Mouse (Mus musculus): ENCODE measurements at regions not wholly inside any gene's neighbourhood (a gene's known extent, or its start where the extent isn't known, plus 50 kb on each side); places are given as distances from the start of the nearest gene placed in this dataset.
A peak's percentile ranks its signal among the peaks of the same experiment; 100 is the strongest.
"Not testable (repeated sequence)": the region's sequence is repeated elsewhere in the genome, so short reads cannot be mapped to it uniquely, and the experiment has no call there.

GRCm38 (mm10) chr2:3864872-3865271 is 152.6 kb upstream of the Frmd4a start:
- DNase-seq = no peak

DNA sequence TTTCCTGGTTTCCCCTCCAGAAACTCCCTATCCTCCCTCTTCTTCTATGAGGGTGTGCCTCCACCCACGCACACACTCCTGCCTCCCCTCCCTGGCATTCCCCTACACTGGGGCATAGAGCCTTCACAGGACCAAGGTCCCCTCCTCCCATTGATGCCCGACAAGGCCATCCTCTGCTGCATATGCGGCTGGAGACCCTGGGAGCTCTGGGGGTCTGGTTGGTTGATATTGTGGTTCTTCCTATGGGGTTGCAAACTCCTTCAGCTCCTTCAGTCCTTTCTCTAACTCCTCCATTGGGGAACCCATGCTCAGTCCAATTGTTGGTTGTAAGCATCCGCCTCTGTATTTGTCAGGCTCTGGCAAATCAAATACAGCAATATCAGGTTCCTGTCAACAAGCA is 150.8 kb upstream of the Frmd4a start:
- DNase-seq = not testable (repeated sequence)

DNA sequence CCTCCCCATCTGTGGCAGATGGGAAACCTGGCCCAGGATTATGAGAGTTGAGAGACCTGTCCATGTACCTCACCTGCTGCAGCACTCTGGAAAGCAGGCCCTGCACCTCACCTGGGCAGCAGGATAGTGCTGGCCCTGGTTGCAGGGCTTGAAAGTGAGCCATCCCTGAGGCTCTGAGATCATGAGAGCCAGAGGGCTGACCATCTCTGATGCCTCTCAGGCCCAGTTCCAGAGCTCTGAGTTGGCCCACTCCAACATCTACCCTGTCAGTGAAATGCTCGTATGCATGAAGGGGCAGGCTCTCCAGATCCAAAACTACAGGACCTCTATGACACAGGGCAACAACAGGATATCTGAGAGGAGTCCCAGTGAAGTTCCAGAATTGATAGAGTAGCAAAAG is 147.8 kb upstream of the Frmd4a start:
- DNase-seq = no peak

DNA sequence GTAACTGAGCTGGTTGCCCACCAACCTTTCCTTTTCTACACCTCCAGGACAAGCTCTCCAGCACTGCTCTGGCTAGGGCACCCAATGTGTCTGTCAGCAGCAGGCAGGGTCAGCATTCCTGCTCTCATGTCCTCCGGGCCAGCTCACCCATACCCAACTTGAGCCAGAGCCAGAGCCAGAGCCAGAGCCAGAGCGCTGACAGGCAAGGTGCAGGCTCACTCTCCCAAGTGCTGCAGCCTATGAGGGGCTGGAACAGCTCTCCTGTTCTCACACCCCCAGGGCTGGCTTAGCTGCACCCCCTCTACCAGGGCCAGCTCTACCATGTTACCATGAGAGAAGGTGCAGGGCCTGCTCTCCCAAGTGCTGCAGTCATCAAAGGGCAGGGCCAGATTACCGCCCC is 145.8 kb upstream of the Frmd4a start:
- no peak for DNase-seq

- no peak for DNase-seq
Observed at GRCm38 (mm10) chr2:3887000-3887399, 130.5 kb upstream of the Frmd4a start.

DNA sequence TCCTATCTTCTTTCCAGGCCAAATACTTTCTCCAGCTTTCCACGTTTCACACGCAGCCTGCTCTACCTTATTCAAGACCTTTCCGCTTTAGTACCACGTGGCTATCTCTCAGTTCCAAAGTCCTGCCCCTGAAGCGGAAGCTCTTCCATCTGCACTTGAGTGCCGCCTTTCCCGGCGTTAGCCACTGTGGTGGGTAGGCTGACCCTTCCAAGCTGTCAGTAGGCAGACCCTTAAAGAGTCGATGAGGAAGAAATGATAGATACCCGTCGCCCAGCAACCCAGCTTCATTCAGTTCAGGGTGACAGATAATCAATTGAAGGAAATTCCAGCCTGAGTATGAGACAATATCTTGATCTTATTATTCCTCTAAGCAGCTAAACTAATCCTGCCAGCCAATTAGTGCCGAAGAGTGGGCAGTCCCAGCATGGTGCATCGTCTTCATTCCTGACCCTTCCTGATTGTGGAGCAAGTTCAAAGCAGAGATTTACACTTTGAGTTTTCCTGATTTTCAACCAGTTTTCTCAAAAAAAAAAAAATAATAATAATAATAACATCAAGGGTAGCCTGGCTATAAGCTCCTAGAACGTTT is 129.6 kb upstream of the Frmd4a start:
- no peak for DNase-seq

DNA sequence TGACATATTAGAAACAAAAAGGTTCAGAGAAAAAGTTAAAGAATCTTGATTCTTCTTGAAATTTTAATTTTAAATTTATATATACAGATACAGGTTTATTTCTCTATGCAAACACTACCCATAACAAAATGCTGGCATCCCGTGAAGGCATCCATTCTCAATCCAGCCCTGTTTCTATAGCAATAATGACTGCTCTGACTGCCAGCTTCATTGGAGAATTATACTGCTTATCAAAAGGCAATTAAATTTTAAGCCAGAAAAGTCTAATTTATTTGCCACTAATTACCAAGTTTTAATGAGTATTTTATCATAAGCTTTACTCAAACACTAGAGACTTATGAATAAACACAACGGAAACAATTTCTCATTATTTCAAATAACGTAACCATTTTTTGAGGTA is 128.1 kb upstream of the Frmd4a start:
- DNase-seq = no peak

GRCm38 (mm10) chr2:3890462-3890861 is 127.1 kb upstream of the Frmd4a start:
- DNase-seq = no peak

DNA sequence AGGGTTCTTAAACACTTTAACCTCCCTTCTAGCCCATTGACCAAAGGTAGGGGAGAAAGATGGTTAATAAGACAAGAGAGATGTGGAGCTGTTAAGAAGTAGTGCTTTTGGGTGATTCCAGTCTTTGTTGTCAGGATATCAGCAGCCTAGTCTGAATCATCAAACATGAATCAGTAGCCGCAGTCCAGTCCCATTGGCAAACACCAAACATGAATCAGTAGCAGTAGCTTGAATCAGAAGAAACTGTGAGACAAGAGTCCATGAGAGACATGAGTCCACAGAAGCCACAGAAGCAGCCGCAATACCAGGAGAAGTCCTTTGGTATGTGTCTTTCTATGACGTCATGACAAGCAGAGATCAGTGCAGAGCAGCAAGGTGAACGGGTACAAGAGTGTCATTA is 110.5 kb upstream of the Frmd4a start:
- no peak for DNase-seq

DNA sequence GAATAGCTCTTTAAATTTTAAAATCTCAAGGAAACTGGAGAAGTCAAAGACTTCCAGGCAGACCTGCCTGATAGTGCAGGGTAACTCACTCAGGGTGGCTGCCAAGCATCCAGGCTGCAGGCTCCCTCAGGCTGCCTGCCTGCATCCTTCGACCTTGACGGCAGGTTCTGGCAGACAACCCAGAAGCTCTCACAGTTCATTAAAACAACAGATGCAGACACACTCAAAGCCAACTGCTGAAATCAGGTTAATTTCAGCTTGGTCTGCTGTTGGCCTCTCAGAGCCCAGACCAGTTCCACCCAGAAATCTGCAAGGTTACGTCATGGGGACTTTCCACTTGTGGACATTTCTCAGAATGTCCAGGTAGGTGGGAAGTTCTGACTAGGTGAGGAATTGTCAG is 109.3 kb upstream of the Frmd4a start:
- DNase-seq = no peak

GRCm38 (mm10) chr2:3910086-3910891 is 107.2 kb upstream of the Frmd4a start:
- DNase-seq = peak; percentile 49 to 70

DNA sequence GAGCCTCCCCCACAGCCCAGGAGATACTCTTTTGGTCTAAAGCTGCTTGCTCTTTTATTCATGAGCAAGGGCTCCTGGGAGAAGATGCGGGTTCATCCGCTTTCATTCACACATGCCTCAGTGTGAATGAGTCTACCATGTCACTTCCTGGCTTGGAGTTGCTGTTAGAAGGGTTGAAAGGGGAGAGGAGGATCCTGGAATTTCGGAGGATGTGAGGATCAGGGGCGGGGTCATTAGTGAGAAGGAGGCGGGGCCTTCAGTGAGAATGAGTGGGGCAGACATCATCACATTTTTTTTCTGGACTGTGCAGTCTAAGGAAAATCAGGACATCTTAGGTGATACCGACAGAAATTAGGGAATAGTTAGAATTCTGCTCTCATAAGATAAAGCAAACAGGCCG is 102.4 kb upstream of the Frmd4a start:
- no peak for DNase-seq

DNA sequence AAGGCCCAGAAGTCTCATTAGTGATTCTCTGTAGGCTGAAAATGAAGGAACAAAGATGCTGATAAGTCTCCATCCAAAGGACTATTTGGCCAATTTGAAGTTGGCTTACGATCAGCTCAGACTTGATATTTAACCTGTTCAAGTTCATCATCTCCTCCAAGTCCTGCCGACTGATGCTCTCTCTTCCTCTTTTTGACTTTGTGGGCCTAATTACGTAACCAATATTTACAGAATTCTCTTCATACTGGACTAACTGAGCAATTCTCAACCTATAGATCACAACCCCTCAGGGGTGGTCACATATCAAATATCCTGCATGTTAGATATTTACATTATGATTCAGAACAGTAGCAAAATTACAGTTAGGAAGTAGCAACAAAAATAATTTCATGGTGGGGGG is 101.2 kb upstream of the Frmd4a start:
- DNase-seq = no peak

DNA sequence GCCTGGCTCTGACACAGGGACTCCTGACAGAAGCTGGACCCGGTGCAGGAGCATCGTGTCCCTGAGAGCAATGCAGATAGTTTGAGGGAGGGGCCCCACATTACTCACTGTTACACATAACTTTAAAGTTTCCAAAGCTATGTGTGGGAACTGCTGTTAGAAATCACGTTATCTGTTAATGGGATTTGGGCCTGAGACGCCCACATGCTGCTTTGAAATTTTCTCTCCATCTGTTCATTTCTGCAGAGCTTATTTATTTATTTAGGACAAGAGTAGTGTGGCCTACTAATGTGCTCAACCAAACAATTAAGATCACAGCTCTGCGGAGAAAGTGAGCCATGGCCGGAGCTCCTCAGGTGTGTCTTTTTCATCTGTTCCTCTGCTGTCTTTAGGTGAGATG is 99.4 kb upstream of the Frmd4a start:
- no peak for DNase-seq

GRCm38 (mm10) chr2:3919893-3920292 is 97.6 kb upstream of the Frmd4a start:
- no peak for DNase-seq

DNA sequence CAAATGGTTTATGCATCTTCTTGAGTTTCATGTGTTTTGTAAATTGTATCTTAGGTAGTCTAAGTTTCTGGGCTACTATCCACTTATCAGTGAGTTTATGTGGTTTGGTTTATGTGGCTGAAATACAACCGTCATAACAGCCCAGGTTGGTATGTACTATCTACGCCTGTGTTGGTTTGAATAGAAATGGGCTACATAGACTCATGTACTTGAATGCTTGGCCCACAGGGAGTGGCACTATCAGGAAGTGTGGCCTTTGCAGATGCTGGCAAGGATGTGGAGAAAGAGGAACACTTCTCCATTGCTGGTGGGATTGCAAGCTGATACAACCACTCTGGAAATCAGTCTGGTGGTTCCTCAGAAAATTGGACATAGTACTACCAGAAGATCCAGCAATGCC is 96.4 kb upstream of the Frmd4a start:
- not testable (repeated sequence) for DNase-seq

DNA sequence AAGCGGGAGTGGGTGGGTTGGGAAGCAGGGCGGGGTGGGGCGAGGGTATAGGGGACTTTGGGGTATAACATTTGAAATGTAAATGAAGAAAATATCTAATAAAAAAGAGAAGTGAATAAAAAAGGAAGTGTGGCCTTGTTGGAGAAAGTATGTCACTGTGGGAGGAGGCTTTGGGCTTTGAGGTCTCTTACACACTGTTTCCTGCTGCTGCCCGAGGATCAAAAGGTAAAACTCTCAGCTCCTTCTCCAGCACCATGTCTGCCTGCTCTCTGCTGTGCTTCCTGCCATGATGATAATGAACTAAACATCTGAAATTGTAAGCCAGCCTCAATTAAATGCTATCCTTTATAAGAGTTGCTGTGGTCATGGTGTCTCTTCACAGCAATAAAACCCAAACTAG is 94.8 kb upstream of the Frmd4a start:
- peak; percentile 43 to 67 for DNase-seq

GRCm38 (mm10) chr2:3924696-3925095 is 92.8 kb upstream of the Frmd4a start:
- DNase-seq = no peak

- peak; percentile 26 to 37 for DNase-seq
Observed at GRCm38 (mm10) chr2:3925199-3925598, 92.3 kb upstream of the Frmd4a start.

GRCm38 (mm10) chr2:3926129-3926528 is 91.4 kb upstream of the Frmd4a start:
- peak in 1 of 2 experiments; percentile 14 for DNase-seq

GRCm38 (mm10) chr2:3927141-3927810 is 90.2 kb upstream of the Frmd4a start:
- DNase-seq = peak; percentile 58 to 72

GRCm38 (mm10) chr2:3927853-3928252 is 89.7 kb upstream of the Frmd4a start:
- DNase-seq = no peak

- DNase-seq = no peak
Observed at GRCm38 (mm10) chr2:3930650-3931049, 86.9 kb upstream of the Frmd4a start.

GRCm38 (mm10) chr2:3940786-3941185 is 76.7 kb upstream of the Frmd4a start:
- DNase-seq = no peak
